Mouse (Mus musculus) heart, postnatal 4 days (tissue): ENCODE measurements around the gene Adgrg7. TPM values are rescaled to one million over a fixed set of nuclear protein-coding genes. Genes with fewer than 3 reads are reported as not detected.

Experiments
- DNase-seq: peaks from one replicate; pipeline ENCODE4 v3.0.0; 2021
- total RNA-seq, 2 experiments: library from RNA; stranded (reverse); gene quantifications; 2 replicates each; pipeline ENCODE4 v1.2.3; 2021

The Adgrg7 gene
- total RNA-seq, 2 experiments from 2014 or later = not detected

DNA sequence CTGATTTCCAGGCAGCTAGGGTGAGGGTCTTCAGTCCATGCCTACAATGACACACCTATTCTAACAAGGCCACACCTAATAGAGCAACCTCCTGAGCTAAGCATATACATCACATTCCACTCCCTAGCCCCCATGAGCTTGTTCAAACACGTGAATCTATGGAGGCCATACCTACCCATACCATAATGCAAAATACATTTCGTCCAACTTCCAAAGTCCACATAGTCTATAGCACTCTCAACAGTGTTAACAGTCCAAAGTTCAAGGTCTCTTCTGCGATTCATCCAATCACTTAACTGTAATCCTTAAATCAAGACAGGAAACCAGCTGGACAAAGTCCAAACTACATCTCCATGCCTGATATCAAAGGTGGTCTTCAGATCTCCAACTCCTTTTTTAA lies 85.6 kb downstream of the Adgrg7 start:
- no peak for DNase-seq

DNA sequence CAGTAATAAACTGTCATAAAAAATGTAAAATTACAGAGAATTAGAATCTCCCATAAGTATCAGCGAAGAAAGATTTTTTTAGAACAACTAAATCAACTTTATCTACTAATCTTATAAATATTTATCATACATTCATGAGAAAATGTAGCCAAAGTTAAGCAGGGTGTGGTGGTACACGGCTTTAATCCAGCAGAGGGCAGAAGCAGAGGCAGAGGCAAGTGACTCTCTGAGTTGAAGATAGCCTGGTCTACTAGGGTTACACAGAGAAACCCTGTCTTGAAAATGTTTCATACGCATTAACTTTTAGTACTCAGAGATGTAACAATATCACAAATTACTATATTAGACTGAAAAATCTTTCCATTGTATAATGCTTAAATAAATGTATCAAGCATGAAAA lies 89.9 kb downstream of the Adgrg7 start:
- DNase-seq = no peak

DNA sequence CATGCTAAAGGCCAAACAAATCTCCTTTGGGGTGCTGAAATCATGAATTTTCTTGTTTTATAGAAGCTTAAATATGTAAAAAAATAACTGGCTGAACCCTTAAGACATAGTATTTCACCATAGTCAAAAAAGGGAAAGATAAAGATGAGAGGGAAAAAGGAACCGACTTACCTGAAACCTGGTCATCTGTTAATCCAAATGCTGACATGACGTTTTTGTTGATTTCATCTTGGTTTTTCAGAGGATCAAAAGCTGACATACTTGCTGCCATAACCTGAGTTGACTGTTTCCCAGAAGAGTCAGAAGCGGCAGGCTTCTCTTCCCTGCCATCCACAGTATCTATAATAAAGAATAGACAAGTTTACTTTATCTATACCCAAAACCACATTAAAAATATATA lies 94.8 kb downstream of the Adgrg7 start:
- DNase-seq = no peak

DNA sequence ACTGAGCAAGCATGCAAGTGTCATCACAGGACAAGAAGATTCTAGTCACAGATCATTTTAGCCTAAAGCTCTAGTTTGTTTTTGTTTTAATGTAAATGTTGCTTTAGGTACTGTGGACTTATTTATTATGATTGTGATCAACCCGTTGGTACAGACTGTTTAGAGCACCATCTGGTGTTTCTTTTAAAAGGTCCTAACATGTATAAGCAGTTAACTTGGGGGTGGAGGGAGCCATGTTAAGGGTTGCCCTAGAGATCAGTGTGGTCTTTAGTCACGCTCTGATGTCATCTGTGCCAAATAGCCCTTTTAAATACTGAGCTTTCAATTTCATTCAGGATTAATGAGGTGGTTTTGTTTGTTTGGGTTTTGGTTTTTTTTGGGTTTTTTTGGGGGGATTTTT lies 99.2 kb downstream of the Adgrg7 start:
- no peak for DNase-seq

DNA sequence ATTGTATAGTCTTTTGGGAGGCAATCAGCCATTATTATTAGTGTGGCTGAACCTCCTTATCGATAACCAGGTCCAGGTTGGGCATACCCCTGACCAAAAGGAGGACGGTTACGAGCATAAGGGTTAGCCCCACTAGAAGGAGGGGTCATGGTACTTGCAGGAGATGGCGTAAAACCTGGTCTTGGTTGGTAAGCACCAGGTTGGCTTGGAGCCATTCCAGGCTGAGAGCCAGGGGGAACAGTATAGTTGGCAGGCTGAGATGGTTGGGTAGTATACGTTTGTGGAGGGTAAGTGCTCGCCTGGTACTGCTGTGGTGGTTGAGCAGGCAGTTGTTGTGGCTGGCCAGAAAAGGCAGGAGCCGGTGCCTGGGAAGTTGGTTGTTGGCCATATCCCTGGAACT lies 104.9 kb downstream of the Adgrg7 start:
- DNase-seq = no peak

DNA sequence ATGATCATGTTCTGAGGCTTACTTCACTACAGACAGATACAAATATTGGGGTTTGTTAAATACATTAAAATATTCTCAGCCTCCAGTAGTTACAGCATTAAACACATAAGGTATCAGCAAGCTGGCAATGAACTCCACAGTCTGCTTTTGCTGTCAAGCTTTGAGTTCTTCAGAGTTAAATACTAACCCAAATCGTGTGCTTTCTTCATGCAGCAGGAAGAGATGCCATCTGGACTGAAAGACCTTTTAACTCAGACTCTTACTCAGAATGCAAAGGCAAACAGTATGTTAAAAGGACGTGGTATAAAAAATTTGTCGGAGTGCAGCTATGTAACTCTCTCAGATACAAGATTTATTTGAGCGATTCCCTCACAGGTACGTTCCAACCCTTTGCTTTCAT lies 108.9 kb downstream of the Adgrg7 start:
- DNase-seq = no peak

DNA sequence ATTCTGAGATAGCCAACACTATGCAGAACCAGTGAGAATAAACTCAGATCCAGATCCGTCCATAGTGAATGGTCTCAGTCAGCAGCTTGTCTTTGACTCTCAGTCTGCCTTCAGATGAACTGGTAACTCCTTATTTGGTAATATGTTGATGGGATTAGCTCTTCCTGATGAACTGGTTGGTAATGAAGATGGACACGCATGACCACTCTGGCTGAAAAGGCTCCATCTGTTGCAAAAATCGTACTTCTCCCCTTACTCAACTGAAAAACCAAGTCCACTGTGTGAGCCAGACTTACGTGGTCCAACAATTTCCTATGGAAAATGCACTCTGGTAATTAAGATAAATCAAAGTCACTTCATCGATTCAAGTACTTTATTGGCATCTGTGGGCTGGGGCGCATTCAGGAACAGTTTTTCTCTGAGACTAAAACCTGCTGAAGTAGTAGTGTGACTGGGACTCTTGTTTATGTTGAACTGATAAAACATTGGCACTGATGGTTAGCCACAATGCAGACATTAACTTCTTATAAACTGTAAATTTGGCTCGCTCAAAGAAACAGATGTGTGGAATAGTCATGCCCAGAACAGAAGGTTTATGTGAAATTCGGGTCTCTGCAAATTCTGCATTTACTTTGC lies 114.5 kb downstream of the Adgrg7 start:
- DNase-seq = no peak

DNA sequence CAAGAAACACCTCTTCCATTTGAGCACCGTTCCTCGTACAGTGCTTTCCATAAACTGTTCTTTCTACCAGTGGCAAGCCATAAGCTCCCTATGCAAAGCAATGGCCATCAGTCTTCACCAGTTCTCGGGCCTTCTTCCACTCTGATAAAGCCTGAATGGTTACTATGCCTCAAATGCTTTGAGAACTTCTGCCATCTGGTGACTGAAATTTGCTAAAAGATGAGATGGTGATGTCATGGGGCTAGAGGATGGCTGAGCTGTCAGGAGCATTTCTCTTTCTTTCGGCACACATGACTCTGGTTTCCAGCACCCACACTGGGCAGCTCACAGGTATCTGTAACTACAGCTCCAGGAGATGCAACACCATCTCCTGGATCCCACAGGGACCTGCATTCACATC lies 118.5 kb downstream of the Adgrg7 start:
- DNase-seq = peak; percentile 14

Other genes starting within 250 kb of the Adgrg7 start
- 10 to 100 TPM; 70.4 to 73.3 TPM for gene Tfg, start 78.4 kb downstream of the Adgrg7 start, total RNA-seq
- 1 to 10 TPM; 5.7 to 8.3 TPM for gene Tmem45a, start 90.3 kb upstream of the Adgrg7 start, total RNA-seq
- not detected for gene Lnp1, start 132.2 kb upstream of the Adgrg7 start, total RNA-seq